Mouse (Mus musculus): ENCODE data around the gene Kcnip2.

Kcnip2 gene

DNA sequence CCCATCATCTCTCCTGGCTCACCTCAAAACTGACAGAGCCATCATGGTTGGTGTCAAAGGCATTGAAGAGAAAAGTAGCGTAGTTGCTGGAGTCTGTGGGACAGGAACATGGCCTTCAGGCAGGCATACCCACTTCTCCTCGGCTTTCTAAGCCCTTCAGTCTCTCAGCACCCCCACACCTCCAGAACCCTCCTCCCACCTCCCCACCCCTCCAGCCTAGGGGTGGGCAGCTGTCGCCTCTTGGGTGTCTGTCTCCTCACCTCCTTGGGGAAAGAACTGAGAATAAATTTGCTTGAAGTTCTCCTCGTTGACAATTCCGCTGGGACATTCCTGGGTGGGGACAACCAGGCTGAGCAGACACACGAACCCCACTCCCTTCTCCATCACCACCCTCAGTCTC is 21.1 kb downstream of the Kcnip2 start:
- ChIA-PET CTCF (interaction anchor here in 2 of 4 experiments (0.8 to 4.6 kb wide), 2 partner anchors 10 to 11 kb away, joined by 3 to 40 read pairs; no protein-coding TSS in a partner anchor), POLR2A (interaction anchor here in 2 of 4 experiments (0.9 to 2.7 kb wide), 9 partner anchors 8 to 250 kb away, joined by 3 to 24 read pairs (median 5); partner anchors contain the start of gene Mgea5 (in 1 of the 2))

GRCm38 (mm10) chr19:45792404-45792803 is 23.5 kb downstream of the Kcnip2 start:
- ChIA-PET POLR2A (interaction anchor here in 1 of 4 experiments (1.4 to 27.3 kb wide), 2 partner anchors 13 to 34 kb away, joined by 3 to 671 read pairs; partner anchors contain the start of genes Fgf8 and Npm3), CTCF (no interaction called here)

DNA sequence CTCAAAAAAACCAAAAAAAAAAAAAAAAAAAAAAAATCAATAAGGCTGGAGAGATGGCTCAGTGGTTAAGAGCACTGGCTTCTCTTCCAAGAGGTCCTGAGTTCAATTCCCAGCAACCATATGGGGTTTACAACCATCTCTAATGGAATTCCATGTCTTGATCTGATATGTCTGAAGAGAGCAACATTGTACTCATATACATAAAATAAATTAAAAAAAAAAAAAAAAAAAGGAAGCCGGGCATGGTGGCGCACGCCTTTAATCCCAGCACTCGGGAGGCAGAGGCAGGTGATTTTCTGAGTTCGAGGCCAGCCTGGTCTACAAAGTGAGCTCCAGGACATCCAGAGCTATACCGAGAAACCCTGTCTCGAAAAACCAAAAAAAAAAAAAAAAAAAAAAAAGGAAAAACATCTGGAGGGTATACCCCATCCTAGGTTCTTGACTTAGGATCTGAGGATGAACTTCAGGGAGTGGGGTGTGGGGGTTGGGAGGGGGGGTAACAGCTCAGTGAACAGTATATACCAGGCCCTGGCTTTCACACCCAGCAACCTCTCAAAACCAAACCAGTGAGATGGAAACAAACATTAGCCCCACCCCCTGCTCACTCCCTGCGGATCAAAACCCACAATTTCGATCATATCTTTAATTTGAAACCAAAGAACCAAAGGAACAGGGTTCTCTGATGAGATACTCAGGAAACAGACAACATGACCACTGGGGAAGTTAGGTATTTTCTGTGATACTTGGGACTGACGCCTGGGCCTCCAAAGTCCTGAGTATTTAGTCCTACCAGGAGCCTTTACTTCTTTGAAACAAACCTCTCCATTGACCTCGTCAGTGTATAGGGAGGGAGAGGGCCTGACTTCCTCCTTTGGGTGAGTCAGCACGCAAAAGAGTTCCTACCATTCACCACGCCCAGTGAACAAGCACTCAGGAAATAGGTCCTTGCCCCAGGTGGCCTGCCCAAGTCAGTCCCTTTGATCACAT is 25.7 kb downstream of the Kcnip2 start:
- CTCF ChIA-PET: interaction anchor here in 3 of 4 experiments (0.6 to 1.0 kb wide), 6 partner anchors 10 to 156 kb away, joined by 3 to 11 read pairs (median 6); no protein-coding TSS in a partner anchor
- POLR2A ChIA-PET: interaction anchor here in 2 of 4 experiments (0.6 to 27.3 kb wide), 11 partner anchors 10 to 678 kb away, joined by 3 to 671 read pairs (median 4); partner anchors contain the start of genes Fgf8 (in 1 of the 2) and Npm3 (in 1 of the 2)

DNA sequence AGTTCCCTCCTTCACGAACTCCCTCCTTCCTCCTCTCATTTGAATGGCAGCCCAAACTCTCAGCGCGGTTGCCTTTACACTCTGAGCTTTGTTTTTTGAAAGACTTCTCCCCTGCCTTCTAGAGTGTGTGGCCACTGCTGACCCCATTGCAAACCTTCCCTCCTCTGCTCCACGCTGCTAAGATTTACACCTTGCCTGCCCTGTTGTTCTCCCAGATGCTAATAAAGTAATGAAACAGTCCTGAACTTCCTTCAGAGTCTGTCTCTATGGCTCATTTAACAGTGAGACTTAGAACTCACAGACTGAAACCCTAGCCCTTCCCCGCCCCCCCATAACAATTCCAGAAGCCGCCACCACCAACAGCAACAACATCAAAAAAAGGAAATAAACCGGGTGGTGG is 26.5 kb downstream of the Kcnip2 start:
- CTCF ChIA-PET: interaction anchor here in 3 of 4 experiments (0.5 to 2.2 kb wide), 8 partner anchors 13 to 803 kb away, joined by 3 to 11 read pairs (median 6); no protein-coding TSS in a partner anchor
- POLR2A ChIA-PET: interaction anchor here in 3 of 4 experiments (0.6 to 27.3 kb wide), 9 partner anchors 11 to 678 kb away, joined by 3 to 671 read pairs (median 4); partner anchors contain the start of genes Elovl3 (in 1 of the 3), Fgf8 (in 1 of the 3) and Npm3 (in 1 of the 3)

- CTCF ChIA-PET: interaction anchor here (0.6 to 2.2 kb wide), 10 partner anchors 17 to 1111 kb away, joined by 3 to 8 read pairs (median 5); no protein-coding TSS in a partner anchor
- POLR2A ChIA-PET: interaction anchor here (0.6 to 27.3 kb wide), 14 partner anchors 10 to 1506 kb away, joined by 3 to 671 read pairs (median 4); partner anchors contain the start of genes Fgf8 (in 1 of the 4), Hps6 (in 1 of the 4) and Npm3 (in 1 of the 4)
Measured at GRCm38 (mm10) chr19:45788337-45788736, 27.5 kb downstream of the Kcnip2 start.

GRCm38 (mm10) chr19:45787450-45787849 is 28.4 kb downstream of the Kcnip2 start:
- CTCF ChIA-PET: interaction anchor here in 3 of 4 experiments (1.3 to 2.2 kb wide), 5 partner anchors 17 to 214 kb away, joined by 3 to 8 read pairs (median 5); no protein-coding TSS in a partner anchor
- POLR2A ChIA-PET: interaction anchor here in 3 of 4 experiments (0.5 to 27.3 kb wide), 14 partner anchors 8 to 259 kb away, joined by 3 to 671 read pairs (median 6); partner anchors contain the start of genes Fgf8 (in 1 of the 3), Ldb1 (in 1 of the 3), Npm3 (in 1 of the 3) and Pprc1 (in 1 of the 3)

DNA sequence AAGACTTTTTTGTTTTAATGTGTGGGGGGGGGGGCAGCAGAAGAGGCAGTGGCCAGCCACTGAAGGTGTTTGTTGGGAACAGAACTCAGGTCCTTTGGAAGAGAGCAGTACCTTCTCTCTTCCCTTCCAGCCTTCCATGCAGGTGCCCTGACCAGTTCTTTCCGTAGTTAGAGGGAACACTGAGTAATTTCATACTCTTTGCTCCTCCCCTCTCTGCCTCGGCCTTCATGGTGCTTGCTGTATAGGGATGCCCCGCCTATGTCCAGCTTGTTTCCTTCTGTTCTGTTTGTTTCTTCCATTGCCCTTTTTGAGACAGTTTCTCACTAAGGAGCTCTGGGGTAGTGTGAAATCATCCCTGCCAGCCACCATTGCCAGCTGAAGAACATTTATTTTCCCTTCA is 30.4 kb downstream of the Kcnip2 start:
- POLR2A ChIA-PET: interaction anchor here in 3 of 4 experiments (0.6 to 27.3 kb wide), 7 partner anchors 10 to 1436 kb away, joined by 3 to 671 read pairs (median 5); partner anchors contain the start of genes Fgf8 (in 1 of the 3) and Npm3 (in 1 of the 3)
- CTCF ChIA-PET: no interaction called here

DNA sequence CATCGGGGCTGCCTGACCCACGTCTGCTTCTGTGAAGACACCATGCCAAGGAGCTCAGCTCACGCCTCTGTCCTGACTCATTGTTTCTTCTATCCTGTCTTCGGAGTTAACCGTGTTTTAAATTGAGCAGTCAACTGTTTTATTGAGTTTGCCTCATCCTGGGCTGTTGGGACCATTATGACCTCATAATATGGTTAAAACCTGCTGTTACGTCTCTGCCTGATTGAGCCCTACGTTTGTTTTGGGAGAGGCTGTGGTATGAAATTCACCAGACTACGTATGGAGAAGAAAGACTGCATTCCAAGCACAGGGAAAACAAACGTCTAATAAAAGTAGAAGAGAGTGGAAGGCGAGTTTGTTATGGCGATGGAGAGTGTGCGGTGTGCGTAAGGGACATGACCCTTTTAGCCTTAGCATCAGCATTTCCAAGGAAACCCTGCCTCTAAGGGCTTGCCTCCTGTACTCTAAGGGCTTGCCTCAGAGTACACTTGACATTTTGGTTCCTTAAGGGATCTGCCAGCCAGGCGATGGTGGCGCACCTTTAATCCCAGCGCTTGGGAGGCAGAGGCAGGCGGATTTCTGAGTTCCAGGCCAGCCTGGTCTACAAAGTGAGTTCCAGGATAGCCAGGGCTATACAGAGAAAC is 31.8 kb downstream of the Kcnip2 start:
- ChIA-PET POLR2A (interaction anchor here (0.5 to 27.3 kb wide), 21 partner anchors 9 to 1894 kb away, joined by 3 to 671 read pairs (median 5); partner anchors contain the start of genes Fgf8 (in 1 of the 4) and Npm3 (in 1 of the 4)), CTCF (interaction anchor here in 2 of 4 experiments (0.7 kb wide), 3 partner anchors 154 to 505 kb away, joined by 3 to 5 read pairs (median 3); no protein-coding TSS in a partner anchor)

DNA sequence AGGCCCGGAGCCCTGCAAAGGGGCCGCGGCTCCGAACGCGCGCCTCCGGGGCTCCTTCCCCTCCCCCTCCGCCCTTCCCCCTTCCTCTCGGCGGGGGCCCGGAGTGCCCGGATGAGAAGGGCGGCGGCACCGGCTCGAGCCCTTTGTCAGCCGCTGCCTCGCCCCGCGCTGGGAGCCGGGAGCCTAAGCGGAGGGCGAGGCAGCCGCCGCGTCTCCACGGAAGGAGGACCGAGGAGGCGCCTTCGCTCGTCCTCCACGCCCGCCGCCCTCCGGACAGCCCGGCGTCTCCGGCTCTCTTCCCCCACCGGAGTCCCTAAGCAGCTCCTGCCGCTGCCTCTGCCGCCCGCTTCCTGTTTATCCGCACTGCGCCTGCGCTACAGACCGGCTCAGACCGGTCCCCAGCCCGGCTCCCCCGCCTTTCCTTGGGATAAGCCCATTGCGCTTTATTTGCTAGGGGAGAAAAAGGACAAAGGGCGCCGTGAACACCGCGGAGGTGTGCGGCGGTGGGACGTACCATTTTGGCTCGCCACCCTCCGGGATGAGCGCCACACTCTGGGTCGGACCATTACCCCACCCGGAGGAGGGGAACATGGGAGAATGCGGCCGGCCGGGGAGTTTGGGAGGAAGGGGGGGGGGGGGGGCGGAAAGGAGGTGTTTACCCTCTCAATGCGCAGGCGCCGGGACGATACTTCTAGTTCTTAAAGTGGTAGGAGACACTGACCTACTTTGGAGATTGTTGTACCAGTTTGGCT is 32.5 kb downstream of the Kcnip2 start, which contains the start of gene Mgea5:
Gene Mgea5 (minus strand): TSS at position 657 of the 752 bp plus-strand sequence.
- CTCF ChIA-PET: no interaction called here
- POLR2A ChIA-PET: interaction anchor here (0.5 to 27.3 kb wide), 24 partner anchors 10 to 1894 kb away, joined by 3 to 671 read pairs (median 4); partner anchors contain the start of genes Npm3 (in 2 of the 4), Fgf8 (in 1 of the 4) and Lbx1 (in 1 of the 4)

GRCm38 (mm10) chr19:45782315-45783001 is 33.4 kb downstream of the Kcnip2 start:
- ChIA-PET CTCF (interaction anchor here in 1 of 4 experiments (0.6 to 1.0 kb wide), 2 partner anchors 16 to 22 kb away, joined by 3 to 4 read pairs; no protein-coding TSS in a partner anchor), POLR2A (interaction anchor here in 3 of 4 experiments (0.6 to 27.3 kb wide), 15 partner anchors 9 to 547 kb away, joined by 3 to 671 read pairs (median 3); partner anchors contain the start of genes Npm3 (in 2 of the 3), Fgf8 (in 1 of the 3) and Lbx1 (in 1 of the 3))

DNA sequence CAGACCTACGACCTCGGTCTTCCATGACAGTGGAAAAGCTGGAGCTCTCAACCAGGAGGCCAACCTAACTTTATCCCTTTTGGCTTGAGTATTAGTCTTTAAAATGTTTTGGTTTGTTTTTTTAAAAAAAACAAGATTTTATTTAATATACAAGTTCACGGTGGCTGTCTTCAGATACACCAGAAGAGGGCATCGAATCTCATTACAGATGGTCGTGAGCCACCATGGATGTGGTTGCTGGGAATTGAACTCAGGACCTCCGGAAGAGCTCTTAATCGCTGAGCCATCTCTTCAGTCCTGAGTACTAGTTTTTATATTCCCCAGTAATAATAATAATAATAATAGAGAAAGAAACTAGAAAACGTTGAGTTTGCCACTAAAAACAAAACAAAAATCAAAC is 34.2 kb downstream of the Kcnip2 start:
- POLR2A ChIA-PET: interaction anchor here in 3 of 4 experiments (0.5 to 27.3 kb wide), 8 partner anchors 10 to 212 kb away, joined by 3 to 671 read pairs (median 3); partner anchors contain the start of genes Fgf8 (in 1 of the 3) and Npm3 (in 1 of the 3)
- CTCF ChIA-PET: interaction anchor here in 3 of 4 experiments (0.6 to 1.3 kb wide), 4 partner anchors 17 to 208 kb away, joined by 3 to 4 read pairs (median 4); no protein-coding TSS in a partner anchor

DNA sequence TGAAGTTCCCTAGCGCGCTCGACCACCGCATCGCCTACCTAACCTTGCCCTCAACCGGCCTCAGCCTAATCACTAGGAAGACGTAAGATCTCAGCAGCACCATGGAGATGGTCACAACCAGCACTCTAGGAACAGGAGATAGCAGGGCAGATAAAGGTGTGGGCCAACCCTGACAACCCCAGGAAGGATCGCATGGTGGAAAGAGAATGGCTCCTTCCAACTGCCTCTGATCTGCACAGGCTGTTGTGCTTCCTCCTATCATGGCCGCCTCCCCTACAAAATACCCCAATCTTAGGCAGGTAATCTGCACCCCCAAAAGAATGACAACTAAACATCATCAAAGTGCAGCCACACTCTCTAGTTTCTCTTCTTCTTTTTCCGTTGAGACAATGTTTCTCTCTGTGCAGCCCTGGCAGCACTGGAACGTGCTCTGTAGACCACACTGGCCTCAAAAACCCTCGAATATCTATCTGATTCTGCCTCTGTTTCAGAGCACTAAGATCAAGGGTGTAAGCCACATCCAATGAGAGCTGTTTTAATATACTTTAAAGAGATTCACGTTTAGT is 35.4 kb downstream of the Kcnip2 start:
- ChIA-PET CTCF (interaction anchor here in 2 of 4 experiments (0.6 to 1.3 kb wide), 2 partner anchors 24 to 206 kb away, joined by 3 read pairs; no protein-coding TSS in a partner anchor), POLR2A (interaction anchor here in 2 of 4 experiments (1.0 to 27.3 kb wide), 6 partner anchors 8 to 28 kb away, joined by 3 to 671 read pairs (median 6); partner anchors contain the start of genes Fgf8 (in 1 of the 2) and Npm3 (in 1 of the 2))

DNA sequence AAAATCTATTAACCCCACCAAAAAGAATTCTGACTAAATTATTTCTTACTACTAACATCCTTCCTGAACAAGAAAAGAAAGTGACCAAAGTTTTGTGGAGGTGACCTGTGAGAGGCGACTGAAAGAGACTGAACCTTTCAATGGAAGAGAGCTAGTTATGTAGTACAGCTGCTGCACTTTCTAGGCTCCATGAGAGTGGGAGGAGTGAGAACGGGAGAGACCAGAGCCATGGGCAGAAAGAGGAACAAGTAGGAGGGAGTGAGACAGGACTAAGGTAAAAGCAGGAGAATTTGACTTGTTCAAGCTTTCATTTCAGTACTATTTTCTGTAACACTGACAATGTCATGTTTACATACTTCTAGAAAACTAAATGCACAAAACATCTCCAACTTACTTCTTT is 40.4 kb downstream of the Kcnip2 start:
- POLR2A ChIA-PET: interaction anchor here in 1 of 4 experiments (27.3 to 35.8 kb wide), 2 partner anchors 5 to 17 kb away, joined by 671 read pairs; partner anchors contain the start of genes Fgf8, Mgea5 and Npm3
- CTCF ChIA-PET: interaction anchor here in 1 of 4 experiments (0.5 to 0.6 kb wide), 2 partner anchors 14 to 41 kb away, joined by 3 to 11 read pairs; no protein-coding TSS in a partner anchor

DNA sequence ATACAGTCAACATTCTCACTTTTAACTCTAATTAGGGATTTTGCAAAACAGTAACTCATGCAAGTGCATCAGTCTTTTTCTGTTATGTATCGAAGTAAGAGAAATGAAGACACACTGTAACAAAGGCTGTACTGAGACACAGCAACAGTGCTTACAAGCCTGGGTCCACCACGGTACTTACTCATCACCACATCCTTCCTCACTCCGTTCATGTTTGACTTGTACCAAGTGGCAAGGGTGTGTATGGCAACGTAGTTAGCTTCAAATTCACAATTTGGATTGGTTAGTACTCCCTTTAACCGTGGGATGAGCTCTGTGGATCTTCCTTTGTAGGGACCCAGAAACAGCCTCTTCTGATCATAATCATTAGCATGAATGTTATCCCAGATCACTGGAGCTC is 44.4 kb downstream of the Kcnip2 start:
- POLR2A ChIA-PET: interaction anchor here in 2 of 4 experiments (0.6 to 35.8 kb wide), 4 partner anchors 9 to 211 kb away, joined by 5 to 671 read pairs (median 338); partner anchors contain the start of genes Fgf8 (in 1 of the 2), Gm17018 (in 1 of the 2), Mgea5 (in 1 of the 2) and Npm3 (in 1 of the 2)

DNA sequence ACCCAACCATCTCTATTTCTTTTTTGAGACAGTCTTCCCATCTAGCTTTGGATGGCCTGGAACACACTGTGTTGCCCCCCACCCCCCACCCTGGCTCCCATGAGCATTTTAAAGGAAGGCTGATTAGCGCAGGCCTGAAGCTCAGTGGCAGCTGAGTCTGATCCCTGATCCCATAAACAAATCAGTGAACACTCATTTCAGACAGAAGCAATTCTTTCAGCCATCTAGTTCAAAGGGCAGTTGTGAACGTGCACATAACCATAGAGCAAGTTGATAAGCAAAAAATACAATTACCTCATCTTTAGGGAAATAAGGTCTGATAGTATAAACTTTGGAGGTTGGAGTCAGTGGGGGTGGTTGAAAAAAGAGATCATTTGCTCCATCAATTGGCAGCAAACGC is 55.1 kb downstream of the Kcnip2 start:
- ChIA-PET CTCF (no interaction called here), POLR2A (interaction anchor here in 2 of 4 experiments (0.6 to 35.8 kb wide), 6 partner anchors 9 to 288 kb away, joined by 3 to 671 read pairs (median 6); partner anchors contain the start of gene Mgea5 (in 1 of the 2))

More for the DNA sequence above, 44.4 kb downstream of the Kcnip2 start:
- CTCF ChIA-PET: interaction anchor here in 1 of 4 experiments (0.8 kb wide), 1 partner anchor 24 kb away, joined by 3 read pairs; no protein-coding TSS in a partner anchor
